Mouse (Mus musculus): Measurements from ENCODE around the gene Tnks1bp1. TPM values are rescaled to one million over a fixed set of nuclear protein-coding genes. Genes with fewer than 3 reads are reported as not detected.

Tnks1bp1 gene
- polyA plus RNA-seq, 1 experiment = 29.6 TPM

GRCm38 (mm10) chr2:85066937-85067336 lies 19.1 kb downstream of the Tnks1bp1 start:
- H3K27ac ChIP-seq (ENCODE audit: insufficient read depth, low read depth, low read length) = no peak overlapping the region
- H3K27me3 ChIP-seq (ENCODE audit: control insufficient read depth, insufficient read depth, low read length) = no peaks in the 10 kb centered on the region
- peaks cover 16% of the 10 kb centered on the region for H3K4me1 ChIP-seq (ENCODE audit: control insufficient read depth, insufficient read depth, insufficient read length, low read length)
- no peak for TF ChIP-seq CTCF (IDR thresholded peaks at IDR 0.05; ENCODE audit: extremely low read depth, insufficient read length, insufficient replicate concordance, low read depth, low read length)
- no peak for TF ChIP-seq POLR2A (IDR thresholded peaks at IDR 0.05; ENCODE audit: low read depth, low read length)
- peaks cover 44% of the 10 kb centered on the region for H3K36me3 ChIP-seq (ENCODE audit: control insufficient read depth, insufficient read depth, low read length)
- H3K4me3 ChIP-seq (ENCODE audit: low read depth, low read length) = no peak overlapping the region
- WGBS = 84% methylated on average over 5 of the region's 5 CpGs

GRCm38 (mm10) chr2:85067903-85068625 lies 20.2 kb downstream of the Tnks1bp1 start:
- WGBS = 54% methylated on average over 10 of the region's 10 CpGs
- peak overlapping the region; percentile 34 for H3K27ac ChIP-seq (ENCODE audit: insufficient read depth, low read depth, low read length)
- H3K36me3 ChIP-seq (ENCODE audit: control insufficient read depth, insufficient read depth, low read length) = peaks cover 41% of the 10 kb centered on the region
- peaks cover 23% of the 10 kb centered on the region for H3K4me1 ChIP-seq (ENCODE audit: control insufficient read depth, insufficient read depth, insufficient read length, low read length)
- TF ChIP-seq CTCF (IDR thresholded peaks at IDR 0.05; ENCODE audit: extremely low read depth, insufficient read length, insufficient replicate concordance, low read depth, low read length) = no peak
- TF ChIP-seq POLR2A (IDR thresholded peaks at IDR 0.05; ENCODE audit: low read depth, low read length) = no peak
- no peak overlapping the region for H3K4me3 ChIP-seq (ENCODE audit: low read depth, low read length)
- no peaks in the 10 kb centered on the region for H3K27me3 ChIP-seq (ENCODE audit: control insufficient read depth, insufficient read depth, low read length)

- no peak overlapping the region; the same call in 1 of the 2 replicates for H3K27ac ChIP-seq (ENCODE audit: insufficient read depth, low read depth, low read length)
- TF ChIP-seq POLR2A (IDR thresholded peaks at IDR 0.05; ENCODE audit: low read depth, low read length) (no peak), CTCF (IDR thresholded peaks at IDR 0.05; ENCODE audit: extremely low read depth, insufficient read length, insufficient replicate concordance, low read depth, low read length) (no peak)
- 95% methylated on average over 2 of the region's 2 CpGs for WGBS
These were observed 20.8 kb downstream of the Tnks1bp1 start for GRCm38 (mm10) chr2:85068626-85069025.

GRCm38 (mm10) chr2:85070086-85070485 lies 22.3 kb downstream of the Tnks1bp1 start:
- 92% methylated on average over 15 of the region's 15 CpGs for WGBS
- TF ChIP-seq POLR2A (IDR thresholded peaks at IDR 0.05; ENCODE audit: low read depth, low read length) = no peak
- no peak for TF ChIP-seq CTCF (IDR thresholded peaks at IDR 0.05; ENCODE audit: extremely low read depth, insufficient read length, insufficient replicate concordance, low read depth, low read length)
- Histone ChIP-seq H3K4me3 (ENCODE audit: low read depth, low read length) (no peak overlapping the region), H3K27me3 (ENCODE audit: control insufficient read depth, insufficient read depth, low read length) (no peaks in the 10 kb centered on the region), H3K4me1 (ENCODE audit: control insufficient read depth, insufficient read depth, insufficient read length, low read length) (peaks cover 23% of the 10 kb centered on the region), H3K27ac (ENCODE audit: insufficient read depth, low read depth, low read length) (no peak overlapping the region), H3K36me3 (ENCODE audit: control insufficient read depth, insufficient read depth, low read length) (peaks cover 27% of the 10 kb centered on the region)

More at GRCm38 (mm10) chr2:85068626-85069025, 20.8 kb downstream of the Tnks1bp1 start:
- Histone ChIP-seq H3K36me3 (ENCODE audit: control insufficient read depth, insufficient read depth, low read length) (peaks cover 39% of the 10 kb centered on the region), H3K4me1 (ENCODE audit: control insufficient read depth, insufficient read depth, insufficient read length, low read length) (peaks cover 23% of the 10 kb centered on the region), H3K27me3 (ENCODE audit: control insufficient read depth, insufficient read depth, low read length) (no peaks in the 10 kb centered on the region), H3K4me3 (ENCODE audit: low read depth, low read length) (no peak overlapping the region)

- peaks cover 23% of the 10 kb centered on the region; the same call in 1 of the 2 replicates for H3K4me1 ChIP-seq (ENCODE audit: control insufficient read depth, insufficient read depth, insufficient read length, low read length)
These were observed 24.1 kb downstream of the Tnks1bp1 start for GRCm38 (mm10) chr2:85071921-85072320.

GRCm38 (mm10) chr2:85073751-85074150 lies 25.9 kb downstream of the Tnks1bp1 start:
- Histone ChIP-seq H3K4me1 (ENCODE audit: control insufficient read depth, insufficient read depth, insufficient read length, low read length) (peaks cover 9% of the 10 kb centered on the region; the same call in 1 of the 2 replicates), H3K36me3 (ENCODE audit: control insufficient read depth, insufficient read depth, low read length) (peaks cover 20% of the 10 kb centered on the region), H3K4me3 (ENCODE audit: low read depth, low read length) (no peak overlapping the region), H3K27me3 (ENCODE audit: control insufficient read depth, insufficient read depth, low read length) (no peaks in the 10 kb centered on the region), H3K27ac (ENCODE audit: insufficient read depth, low read depth, low read length) (no peak overlapping the region)
- TF ChIP-seq POLR2A (IDR thresholded peaks at IDR 0.05; ENCODE audit: low read depth, low read length) (no peak), CTCF (IDR thresholded peaks at IDR 0.05; ENCODE audit: extremely low read depth, insufficient read length, insufficient replicate concordance, low read depth, low read length) (no peak)
- WGBS = 79% methylated on average over 5 of the region's 5 CpGs

More at GRCm38 (mm10) chr2:85071921-85072320, 24.1 kb downstream of the Tnks1bp1 start:
- 36% methylated on average over 5 of the region's 5 CpGs for WGBS
- no peak overlapping the region for H3K4me3 ChIP-seq (ENCODE audit: low read depth, low read length)
- no peak overlapping the region for H3K27ac ChIP-seq (ENCODE audit: insufficient read depth, low read depth, low read length)
- H3K27me3 ChIP-seq (ENCODE audit: control insufficient read depth, insufficient read depth, low read length) = no peaks in the 10 kb centered on the region
- TF ChIP-seq CTCF (IDR thresholded peaks at IDR 0.05; ENCODE audit: extremely low read depth, insufficient read length, insufficient replicate concordance, low read depth, low read length) = no peak
- peaks cover 20% of the 10 kb centered on the region for H3K36me3 ChIP-seq (ENCODE audit: control insufficient read depth, insufficient read depth, low read length)
